Mouse (Mus musculus) stomach, postnatal 0 days (tissue): ENCODE results near the gene Pnrc1.

Source experiments
- CTCF ChIP-seq: IDR thresholded peaks from 2 replicates; pipeline ENCODE4 v1.5.1; 2016; ENCODE audit warnings: antibody characterized with exemption, low read depth, mild to moderate bottlenecking, moderate library complexity
- EP300 ChIP-seq: optimal IDR thresholded peaks from 2 replicates; pipeline ENCODE3; 2016; ENCODE audit warnings: antibody characterized with exemption

GRCm38 (mm10) chr4:33229639-33230038, 60.3 kb downstream of the Pnrc1 start:
- TF ChIP-seq CTCF (no peak), EP300 (no peak)
